ENCODE assay signal across 8 mouse cellular contexts in genomic region chr11:87427273-87428050, GRCm38 (mm10). TPM values are rescaled to one million over a fixed set of nuclear protein-coding genes. Genes with fewer than 3 reads are reported as not detected.
DNase-seq lines count a peak whose midpoint lies in the region; ATAC-seq and TF ChIP-seq lines count a peak whose summit lies in the region.

No protein-coding gene starts in this region.

- WGBS in kidney, postnatal 0 days, result 29% methylated on average over 1 of the region's 1 CpGs
- 47% methylated on average over 1 of the region's 1 CpGs for WGBS in hindbrain, embryonic 12.5 days
- WGBS in midbrain, embryonic 15.5 days, result 39% methylated on average over 1 of the region's 1 CpGs

- H3K9ac ChIP-seq in kidney, postnatal 0 days (ENCODE audit: low read depth, low read length), result no peak overlapping the region
- H3K9ac ChIP-seq in hindbrain, embryonic 12.5 days, result no peak overlapping the region
- H3K9ac ChIP-seq in midbrain, embryonic 15.5 days, result no peak overlapping the region

- H3K27ac ChIP-seq in kidney, postnatal 0 days, result peak overlapping the region; percentile 20; the same call in 1 of the 2 replicates
- H3K27ac ChIP-seq in hindbrain, embryonic 12.5 days, result peak overlapping the region; percentile 74
- H3K27ac ChIP-seq in midbrain, embryonic 15.5 days, result peak overlapping the region; percentile 83

- no peak for DNase-seq in kidney, postnatal 0 days (ENCODE audit: low spot score)
- no peak for DNase-seq in kidney, adult 11 months
- DNase-seq in T-cell, adult 2 months (ENCODE audit: low spot score), result no peak
- no peak for DNase-seq in adrenal gland, postnatal 10 days
- DNase-seq in kidney, postnatal 14 days, result no peak

- no peaks in the 10 kb centered on the region for H3K27me3 ChIP-seq in kidney, postnatal 0 days (ENCODE audit: insufficient read depth, low read length)
- H3K27me3 ChIP-seq in hindbrain, embryonic 12.5 days, result no peaks in the 10 kb centered on the region
- no peaks in the 10 kb centered on the region for H3K27me3 ChIP-seq in midbrain, embryonic 15.5 days (replicated peaks)

- TF ChIP-seq CTCF in kidney, postnatal 0 days (IDR thresholded peaks at IDR 0.05; ENCODE audit: low read depth), result no peak

- no peak overlapping the region for H3K4me2 ChIP-seq in kidney, postnatal 0 days (ENCODE audit: low read length)
- H3K4me2 ChIP-seq in hindbrain, embryonic 12.5 days (replicated peaks), result no peak overlapping the region
- no peak overlapping the region for H3K4me2 ChIP-seq in midbrain, embryonic 15.5 days

- no peaks in the 10 kb centered on the region for H3K36me3 ChIP-seq in kidney, postnatal 0 days (ENCODE audit: insufficient read depth, low read length)
- no peaks in the 10 kb centered on the region for H3K36me3 ChIP-seq in hindbrain, embryonic 12.5 days
- H3K36me3 ChIP-seq in midbrain, embryonic 15.5 days (replicated peaks), result no peaks in the 10 kb centered on the region

- H3K4me1 ChIP-seq in kidney, postnatal 0 days (replicated peaks; ENCODE audit: insufficient read depth, low read length), result no peaks in the 10 kb centered on the region
- H3K4me1 ChIP-seq in hindbrain, embryonic 12.5 days, result no peaks in the 10 kb centered on the region
- H3K4me1 ChIP-seq in midbrain, embryonic 15.5 days, result peaks cover 16% of the 10 kb centered on the region

- no peaks in the 10 kb centered on the region for H3K9me3 ChIP-seq in kidney, postnatal 0 days (replicated peaks; ENCODE audit: low read length)
- H3K9me3 ChIP-seq in hindbrain, embryonic 12.5 days (replicated peaks), result no peaks in the 10 kb centered on the region
- no peaks in the 10 kb centered on the region for H3K9me3 ChIP-seq in midbrain, embryonic 15.5 days

- no peak overlapping the region for H3K4me3 ChIP-seq in kidney, postnatal 0 days (replicated peaks; ENCODE audit: low read depth, low read length)
- H3K4me3 ChIP-seq in hindbrain, embryonic 12.5 days, result no peak overlapping the region
- H3K4me3 ChIP-seq in midbrain, embryonic 15.5 days, result no peak overlapping the region

- no peak for ATAC-seq in kidney, postnatal 0 days (replicated peaks; ENCODE audit: low FRiP score, low read depth)
- ATAC-seq in common myeloid progenitor, adult 5-6 weeks (replicated peaks; ENCODE audit: low read depth, poor library complexity, severe bottlenecking), result peak; percentile 39
- ATAC-seq in hindbrain, embryonic 12.5 days (ENCODE audit: low FRiP score), result no peak
- no peak for ATAC-seq in midbrain, embryonic 15.5 days (replicated peaks)

RNA-seq across cellular contexts. Expression of gene Tex14, which starts 22.6 kb away (rescaled TPM):
- 0.55 and 0.57 TPM in 2 replicates for polyA plus RNA-seq in kidney, postnatal 0 days (2015; fragmentation: Nextera tagmentation; extraction: Ambion mirVana)
- 0.27 and 1.0 TPM in 2 replicates for total RNA-seq in common myeloid progenitor, adult 5-6 weeks (2017)
- 0.10 and 0.38 TPM in 2 replicates for polyA plus RNA-seq in hindbrain, embryonic 12.5 days (2016; fragmentation: Nextera tagmentation; extraction: Ambion mirVana)
- polyA plus RNA-seq in midbrain, embryonic 15.5 days (2015; fragmentation: Nextera tagmentation; extraction: Ambion mirVana), result 0.28 and 0.50 TPM in 2 replicates
- under 1 TPM; 0.58 to 0.90 TPM for total RNA-seq in adrenal gland, postnatal 10 days (2021)

RNA-seq across cellular contexts. Expression of gene Rad51c, which starts 22.7 kb away (rescaled TPM):
- 3.5 and 4.7 TPM in 2 replicates for polyA plus RNA-seq in kidney, postnatal 0 days (2015; fragmentation: Nextera tagmentation; extraction: Ambion mirVana)
- total RNA-seq in common myeloid progenitor, adult 5-6 weeks (2017), result 3.4 and 5.2 TPM in 2 replicates
- 8.6 and 10.1 TPM in 2 replicates for polyA plus RNA-seq in hindbrain, embryonic 12.5 days (2016; fragmentation: Nextera tagmentation; extraction: Ambion mirVana)
- polyA plus RNA-seq in midbrain, embryonic 15.5 days (2015; fragmentation: Nextera tagmentation; extraction: Ambion mirVana), result 4.0 and 4.5 TPM in 2 replicates
- total RNA-seq in adrenal gland, postnatal 10 days (2021), result 1 to 10 TPM; 3.2 to 3.3 TPM

Comparison
In these comparisons a context has a peak if more than half of its experiments do, and no peak if none do; other contexts are left out.
1. H3K27ac ChIP-seq: peak in every context shown above with its lines; median percentile 83 in midbrain, embryonic 15.5 days; 74 in hindbrain, embryonic 12.5 days; 20 in kidney, postnatal 0 days.